Mouse (Mus musculus): ENCODE data around the gene Borcs5. TPM values are rescaled to one million over a fixed set of nuclear protein-coding genes. Genes with fewer than 3 reads are reported as not detected.

Borcs5 gene
- polyA plus RNA-seq, 1 experiment, result 2.7 TPM

DNA sequence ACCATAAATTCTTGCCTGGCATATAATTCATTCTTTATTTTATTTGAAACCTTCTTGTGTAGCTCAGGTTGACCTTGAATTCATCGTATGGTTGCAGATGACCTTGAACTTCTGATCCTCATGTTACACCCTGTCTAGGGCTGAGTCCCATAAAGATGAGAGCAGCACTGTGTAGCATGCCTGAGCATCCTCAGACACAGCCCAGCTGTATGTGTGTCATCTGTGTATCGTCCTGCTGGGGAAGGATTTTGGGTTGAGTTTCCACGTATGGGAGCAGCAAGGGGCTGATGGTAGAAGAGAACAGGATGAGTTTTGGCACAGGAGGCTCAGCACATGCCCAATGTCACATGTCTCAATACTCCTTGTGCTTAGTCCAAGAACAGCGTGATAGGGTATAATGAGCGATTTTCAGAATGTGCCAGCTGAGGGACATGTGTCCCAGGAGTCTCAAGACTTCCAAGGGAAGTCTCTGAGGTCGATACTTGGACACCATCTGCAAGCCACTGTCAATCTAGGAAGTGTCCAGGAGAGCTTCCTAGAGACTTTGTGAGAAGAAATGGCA, 45.1 kb downstream of the Borcs5 start:
- TF ChIP-seq GATA1 (IDR thresholded peaks at IDR 0.05; ENCODE audit: low read length) (no peak), TAL1 (IDR thresholded peaks at IDR 0.05; ENCODE audit: low read length) (no peak)
- peaks cover 13% of the 10 kb centered on the region for H3K36me3 ChIP-seq (ENCODE audit: control insufficient read depth)
- H3K4me3 ChIP-seq (replicated peaks), result no peak overlapping the region
- peaks cover 3% of the 10 kb centered on the region; the same call in 1 of the 2 replicates for H3K4me1 ChIP-seq (ENCODE audit: control insufficient read depth)
- H3K9me3 ChIP-seq (ENCODE audit: control insufficient read depth, low read length), result no peaks in the 10 kb centered on the region
- no peaks in the 10 kb centered on the region for H3K27me3 ChIP-seq (ENCODE audit: control insufficient read depth)

DNA sequence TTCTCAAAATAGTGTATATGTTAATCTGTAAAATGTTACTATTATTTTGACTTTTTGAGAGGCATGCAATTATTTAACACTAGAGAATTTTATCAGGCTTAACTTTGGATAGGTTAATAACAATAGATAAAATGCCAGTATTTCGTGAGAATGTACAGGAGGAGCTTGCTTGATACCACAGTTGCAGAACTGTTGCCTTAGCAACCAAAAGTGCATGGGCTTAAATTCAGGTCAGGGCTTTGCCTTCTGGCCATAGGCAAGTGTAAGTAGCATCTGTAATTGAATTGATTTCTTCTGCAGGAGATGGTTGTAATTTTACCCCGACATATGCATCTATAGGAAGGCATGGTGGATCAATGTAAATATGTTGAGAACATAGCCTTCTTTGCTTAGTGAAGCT, 45.7 kb downstream of the Borcs5 start:
- TF ChIP-seq GATA1 (IDR thresholded peaks at IDR 0.05; ENCODE audit: low read length) (no peak), TAL1 (IDR thresholded peaks at IDR 0.05; ENCODE audit: low read length) (no peak)
- peaks cover 13% of the 10 kb centered on the region for H3K36me3 ChIP-seq (ENCODE audit: control insufficient read depth)
- H3K4me1 ChIP-seq (ENCODE audit: control insufficient read depth), result peaks cover 3% of the 10 kb centered on the region; the same call in 1 of the 2 replicates
- H3K9me3 ChIP-seq (ENCODE audit: control insufficient read depth, low read length), result no peaks in the 10 kb centered on the region
- no peaks in the 10 kb centered on the region for H3K27me3 ChIP-seq (ENCODE audit: control insufficient read depth)
- H3K4me3 ChIP-seq (replicated peaks), result no peak overlapping the region

DNA sequence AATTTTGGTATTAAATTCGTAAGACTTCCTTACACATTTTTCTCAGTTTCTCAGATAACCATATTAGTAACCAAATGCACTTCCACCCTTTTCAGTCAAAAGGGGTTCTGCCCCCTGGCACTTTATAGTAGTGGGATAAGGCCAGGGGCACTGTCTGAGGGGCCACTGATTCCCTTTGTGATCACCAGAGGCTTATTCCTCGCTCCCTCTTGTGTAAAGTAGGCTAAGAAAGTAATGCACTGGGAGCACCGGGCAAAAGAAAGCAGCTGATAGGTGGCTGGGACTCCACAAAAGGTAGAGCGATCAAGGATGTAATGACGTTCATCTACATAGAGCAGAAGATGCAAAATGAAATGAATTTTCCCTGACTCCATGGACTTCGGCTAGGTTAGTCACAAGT, 46.2 kb downstream of the Borcs5 start:
- H3K36me3 ChIP-seq (ENCODE audit: control insufficient read depth), result peaks cover 13% of the 10 kb centered on the region

GRCm38 (mm10) chr6:134694498-134694897, 55.2 kb downstream of the Borcs5 start:
- Histone ChIP-seq H3K27me3 (ENCODE audit: control insufficient read depth) (no peaks in the 10 kb centered on the region), H3K4me3 (replicated peaks) (no peak overlapping the region), H3K9me3 (ENCODE audit: control insufficient read depth, low read length) (no peaks in the 10 kb centered on the region), H3K36me3 (ENCODE audit: control insufficient read depth) (no peaks in the 10 kb centered on the region), H3K4me1 (ENCODE audit: control insufficient read depth) (no peaks in the 10 kb centered on the region)
- no peak for TF ChIP-seq GATA1 (IDR thresholded peaks at IDR 0.05; ENCODE audit: low read length)
- no peak for TF ChIP-seq TAL1 (IDR thresholded peaks at IDR 0.05; ENCODE audit: low read length)

More for the DNA sequence above, 46.2 kb downstream of the Borcs5 start:
- TF ChIP-seq GATA1 (IDR thresholded peaks at IDR 0.05; ENCODE audit: low read length), result no peak
- no peak for TF ChIP-seq TAL1 (IDR thresholded peaks at IDR 0.05; ENCODE audit: low read length)
- no peaks in the 10 kb centered on the region for H3K27me3 ChIP-seq (ENCODE audit: control insufficient read depth)
- no peaks in the 10 kb centered on the region for H3K9me3 ChIP-seq (ENCODE audit: control insufficient read depth, low read length)
- H3K4me3 ChIP-seq (replicated peaks), result no peak overlapping the region
- no peaks in the 10 kb centered on the region; the same call in 1 of the 2 replicates for H3K4me1 ChIP-seq (ENCODE audit: control insufficient read depth)

GRCm38 (mm10) chr6:134694988-134695387, 55.7 kb downstream of the Borcs5 start:
- no peak overlapping the region for H3K4me3 ChIP-seq (replicated peaks)
- no peaks in the 10 kb centered on the region for H3K4me1 ChIP-seq (ENCODE audit: control insufficient read depth)
- TF ChIP-seq TAL1 (IDR thresholded peaks at IDR 0.05; ENCODE audit: low read length) (no peak), GATA1 (IDR thresholded peaks at IDR 0.05; ENCODE audit: low read length) (no peak)
- H3K9me3 ChIP-seq (ENCODE audit: control insufficient read depth, low read length), result no peaks in the 10 kb centered on the region
- no peaks in the 10 kb centered on the region for H3K27me3 ChIP-seq (ENCODE audit: control insufficient read depth)
- no peaks in the 10 kb centered on the region for H3K36me3 ChIP-seq (ENCODE audit: control insufficient read depth)

DNA sequence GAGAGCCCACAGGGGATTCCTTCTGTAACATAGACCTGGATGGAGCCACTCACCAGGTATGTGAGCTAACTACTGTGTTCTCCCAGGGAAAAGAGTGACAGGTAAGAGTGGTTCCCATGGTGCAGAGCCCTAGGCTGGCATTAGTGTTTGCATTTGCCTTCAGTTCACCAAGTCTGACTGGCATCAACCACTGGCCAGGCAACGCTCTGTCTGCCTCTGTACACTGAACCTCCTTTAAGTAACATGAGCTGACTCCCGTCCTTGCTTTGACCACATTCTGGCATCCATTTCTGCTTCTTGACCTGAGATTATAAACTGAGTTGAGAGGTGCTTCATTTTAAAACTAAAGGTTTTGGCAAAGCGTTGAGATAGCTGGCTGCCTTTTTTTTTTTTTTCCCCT, 56.3 kb downstream of the Borcs5 start:
- Histone ChIP-seq H3K9me3 (ENCODE audit: control insufficient read depth, low read length) (no peaks in the 10 kb centered on the region), H3K4me1 (ENCODE audit: control insufficient read depth) (no peaks in the 10 kb centered on the region), H3K36me3 (ENCODE audit: control insufficient read depth) (no peaks in the 10 kb centered on the region), H3K4me3 (replicated peaks) (no peak overlapping the region), H3K27me3 (ENCODE audit: control insufficient read depth) (no peaks in the 10 kb centered on the region)
- TF ChIP-seq TAL1 (IDR thresholded peaks at IDR 0.05; ENCODE audit: low read length) (no peak), GATA1 (IDR thresholded peaks at IDR 0.05; ENCODE audit: low read length) (no peak)

DNA sequence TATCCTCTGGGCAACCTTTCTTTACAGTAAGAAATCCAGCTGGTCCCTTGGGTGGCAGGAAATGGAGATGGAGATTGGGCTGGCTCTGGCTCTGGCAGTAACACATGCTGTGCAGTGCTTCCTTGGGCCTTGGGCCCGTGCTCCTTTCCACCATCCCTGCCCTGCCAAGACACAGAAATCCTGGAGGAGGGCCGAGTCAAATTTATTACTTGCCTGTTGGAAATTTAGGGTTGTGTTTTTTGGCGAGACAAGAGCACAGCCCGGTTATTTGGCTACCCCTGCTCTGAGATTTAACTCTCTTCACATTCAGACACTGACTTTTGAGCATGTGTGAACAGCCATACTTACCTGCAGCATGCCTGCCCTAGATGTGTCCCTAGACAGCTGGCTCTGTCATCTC, 56.8 kb downstream of the Borcs5 start:
- Histone ChIP-seq H3K27me3 (ENCODE audit: control insufficient read depth) (no peaks in the 10 kb centered on the region), H3K4me3 (replicated peaks) (no peak overlapping the region), H3K36me3 (ENCODE audit: control insufficient read depth) (no peaks in the 10 kb centered on the region), H3K4me1 (ENCODE audit: control insufficient read depth) (no peaks in the 10 kb centered on the region), H3K9me3 (ENCODE audit: control insufficient read depth, low read length) (no peaks in the 10 kb centered on the region)
- TF ChIP-seq TAL1 (IDR thresholded peaks at IDR 0.05; ENCODE audit: low read length) (no peak), GATA1 (IDR thresholded peaks at IDR 0.05; ENCODE audit: low read length) (no peak)

DNA sequence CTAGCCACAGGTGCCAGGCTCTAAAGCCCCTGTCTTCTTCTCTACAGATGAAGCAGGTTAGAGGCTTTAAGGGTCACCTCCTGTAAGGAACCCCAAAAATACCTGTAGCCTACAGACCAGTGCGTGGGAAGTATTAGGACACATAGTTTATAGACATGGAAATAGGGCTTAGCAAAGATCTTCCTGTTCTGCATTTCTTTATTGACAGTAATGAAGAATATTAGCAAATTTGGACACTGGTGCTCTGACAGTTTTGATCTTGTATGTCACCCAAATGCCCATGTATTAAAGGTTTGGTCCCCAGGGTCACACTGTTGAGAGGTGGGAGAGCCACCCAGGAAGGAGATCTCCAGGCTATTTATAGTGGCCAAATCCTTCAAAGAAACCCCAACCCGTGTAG, 57.2 kb downstream of the Borcs5 start:
- Histone ChIP-seq H3K4me1 (ENCODE audit: control insufficient read depth) (no peaks in the 10 kb centered on the region), H3K27me3 (ENCODE audit: control insufficient read depth) (no peaks in the 10 kb centered on the region), H3K9me3 (ENCODE audit: control insufficient read depth, low read length) (no peaks in the 10 kb centered on the region), H3K36me3 (ENCODE audit: control insufficient read depth) (no peaks in the 10 kb centered on the region), H3K4me3 (replicated peaks) (no peak overlapping the region)
- TF ChIP-seq GATA1 (IDR thresholded peaks at IDR 0.05; ENCODE audit: low read length), result no peak
- no peak for TF ChIP-seq TAL1 (IDR thresholded peaks at IDR 0.05; ENCODE audit: low read length)

DNA sequence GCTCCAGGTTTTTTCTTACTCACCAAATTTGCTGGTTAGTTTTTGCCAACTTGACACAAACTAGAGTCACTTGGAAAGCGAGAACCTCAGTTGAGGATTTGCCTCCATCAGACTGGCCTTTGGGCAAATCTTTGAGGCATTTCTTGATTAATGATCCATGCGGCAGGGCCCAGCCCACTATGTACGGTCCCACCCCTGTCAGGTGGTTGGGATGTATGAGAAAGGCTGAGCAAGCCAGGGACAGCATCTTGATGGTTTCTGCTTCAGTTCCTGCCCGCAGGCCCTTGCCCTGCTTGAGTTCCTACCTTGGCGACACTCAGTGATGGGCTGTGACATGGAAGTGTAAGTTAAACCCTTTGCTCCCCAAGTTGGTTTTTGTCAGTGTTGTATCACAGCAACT, 58.9 kb downstream of the Borcs5 start:
- no peaks in the 10 kb centered on the region for H3K36me3 ChIP-seq (ENCODE audit: control insufficient read depth)
- no peaks in the 10 kb centered on the region for H3K27me3 ChIP-seq (ENCODE audit: control insufficient read depth)
- H3K9me3 ChIP-seq (ENCODE audit: control insufficient read depth, low read length), result no peaks in the 10 kb centered on the region
- no peaks in the 10 kb centered on the region for H3K4me1 ChIP-seq (ENCODE audit: control insufficient read depth)
- TF ChIP-seq TAL1 (IDR thresholded peaks at IDR 0.05; ENCODE audit: low read length), result no peak
- no peak for TF ChIP-seq GATA1 (IDR thresholded peaks at IDR 0.05; ENCODE audit: low read length)
- no peak overlapping the region for H3K4me3 ChIP-seq (replicated peaks)

Measured in erythroblast, embryonic 14.5 days (primary cell).